Mouse (Mus musculus) cortical plate, adult 2 months (tissue): ENCODE results near the gene Ttc21a. TPM values are rescaled to one million over a fixed set of nuclear protein-coding genes. Genes with fewer than 3 reads are reported as not detected.

Source experiments
- H3K27ac ChIP-seq: fragments of 200-500 bp; 2 replicates; pipeline ENCODE4 v1.5.1; 2012; ENCODE audit warnings: low read length, control low read depth, inconsistent platforms; ENCODE audit not compliant: insufficient read depth
- H3K4me1 ChIP-seq: fragments of 200-500 bp; 2 replicates; pipeline ENCODE4 v1.6.1; 2011; ENCODE audit warnings: low read length; ENCODE audit not compliant: control insufficient read depth, insufficient read depth
- H3K4me3 ChIP-seq: fragments of 200-500 bp; 2 replicates; pipeline ENCODE4 v1.5.1; 2011; ENCODE audit warnings: mild to moderate bottlenecking, low read length, control low read depth; ENCODE audit not compliant: insufficient read depth
- CTCF ChIP-seq: fragments of 200-500 bp; IDR thresholded peaks from 2 replicates; pipeline ENCODE4 v1.5.1; 2011; ENCODE audit warnings: mild to moderate bottlenecking, control low read depth, low read length; ENCODE audit not compliant: insufficient read depth; ENCODE audit errors: extremely low read depth
- POLR2A ChIP-seq: fragments of 200-500 bp; IDR thresholded peaks from 2 replicates; pipeline ENCODE4 v1.6.1; 2011; ENCODE audit warnings: mild to moderate bottlenecking, low read length, control low read depth; ENCODE audit not compliant: insufficient read depth; ENCODE audit errors: extremely low read depth
- polyA plus RNA-seq: library from polyadenylated mRNA; depleted of rRNA; stranded (reverse); fragments of >200 nt; gene quantifications from 2 replicates; pipeline ENCODE4 v1.2.3, GENCODE M21; 2012; rRNA removed

Gene Ttc21a
- 0.26 and 0.63 TPM in 2 replicates for polyA plus RNA-seq

- Histone ChIP-seq H3K27ac (peak within 1 kb of the TSS; percentile 52; the same call in 1 of the 2 replicates), H3K4me3 (peak within 1 kb of the TSS; percentile 86), H3K4me1 (no peaks in the 10 kb centered on the region)
- TF ChIP-seq POLR2A (peak; percentile 84), CTCF (no peak)
Observed at GRCm38 (mm10) chr9:119937005-119937773, at the start of gene Ttc21a, which contains the start of gene Gorasp1. Gene Ttc21a (plus strand): TSS chr9:119937606. Gene Gorasp1 (minus strand): TSS chr9:119937565.

GRCm38 (mm10) chr9:119888843-119889246 is 48.6 kb upstream of the Ttc21a start:
- Histone ChIP-seq H3K4me1 (peaks cover 3% of the 10 kb centered on the region), H3K4me3 (no peak overlapping the region), H3K27ac (no peak overlapping the region)
- TF ChIP-seq POLR2A (no peak), CTCF (no peak)

GRCm38 (mm10) chr9:119889446-119889845 is 48.0 kb upstream of the Ttc21a start:
- no peak for TF ChIP-seq POLR2A
- TF ChIP-seq CTCF = no peak
- H3K4me3 ChIP-seq = no peak overlapping the region
- H3K4me1 ChIP-seq = peaks cover 3% of the 10 kb centered on the region
- H3K27ac ChIP-seq = no peak overlapping the region

- H3K27ac ChIP-seq = no peak overlapping the region
- TF ChIP-seq POLR2A (no peak), CTCF (peak; percentile 76)
- H3K4me3 ChIP-seq = no peak overlapping the region
- peaks cover 3% of the 10 kb centered on the region; the same call in 1 of the 2 replicates for H3K4me1 ChIP-seq
Observed at GRCm38 (mm10) chr9:119890692-119891091, 46.7 kb upstream of the Ttc21a start.

- TF ChIP-seq CTCF (no peak), POLR2A (no peak)
- H3K4me1 ChIP-seq = peaks cover 3% of the 10 kb centered on the region; the same call in 1 of the 2 replicates
- H3K27ac ChIP-seq = no peak overlapping the region
- peak overlapping the region; percentile 53; the same call in 1 of the 2 replicates for H3K4me3 ChIP-seq
Observed at GRCm38 (mm10) chr9:119893881-119894280, 43.5 kb upstream of the Ttc21a start.

GRCm38 (mm10) chr9:119894339-119895009 is 42.9 kb upstream of the Ttc21a start, which contains the start of gene Wdr48:
Gene Wdr48 (plus strand): TSS chr9:119894878.
- Histone ChIP-seq H3K4me1 (peaks cover 3% of the 10 kb centered on the region; the same call in 1 of the 2 replicates), H3K4me3 (peak within 1 kb of the TSS; percentile 53), H3K27ac (peak within 1 kb of the TSS; percentile 55; the same call in 1 of the 2 replicates)
- TF ChIP-seq POLR2A = peak; percentile 78
- TF ChIP-seq CTCF = no peak

- TF ChIP-seq POLR2A (no peak), CTCF (no peak)
- no peak overlapping the region for H3K27ac ChIP-seq
Observed at GRCm38 (mm10) chr9:119895040-119895721, 42.2 kb upstream of the Ttc21a start.

GRCm38 (mm10) chr9:119899446-119899845 is 38.0 kb upstream of the Ttc21a start:
- H3K4me1 ChIP-seq = peaks cover 9% of the 10 kb centered on the region
- no peak overlapping the region for H3K4me3 ChIP-seq
- TF ChIP-seq CTCF (no peak), POLR2A (no peak)
- no peak overlapping the region for H3K27ac ChIP-seq

More at GRCm38 (mm10) chr9:119895040-119895721, 42.2 kb upstream of the Ttc21a start:
- peak overlapping the region; percentile 53 for H3K4me3 ChIP-seq
- peaks cover 3% of the 10 kb centered on the region; the same call in 1 of the 2 replicates for H3K4me1 ChIP-seq
